Mouse (Mus musculus) cortical plate, adult 2 months (tissue): Measurements from ENCODE around the gene Gucd1. TPM values are rescaled to one million over a fixed set of nuclear protein-coding genes. Genes with fewer than 3 reads are reported as not detected.
"Not testable (repeated sequence)": the region's sequence is repeated elsewhere in the genome, so short reads cannot be mapped to it uniquely, and the experiment has no call there.

ENCODE experiments used
- H3K27ac ChIP-seq: fragments of 200-500 bp; 2 replicates; pipeline ENCODE4 v1.5.1; 2012; ENCODE audit warnings: low read length, control low read depth, inconsistent platforms; ENCODE audit not compliant: insufficient read depth
- H3K4me1 ChIP-seq: fragments of 200-500 bp; 2 replicates; pipeline ENCODE4 v1.6.1; 2011; ENCODE audit warnings: low read length; ENCODE audit not compliant: control insufficient read depth, insufficient read depth
- H3K4me3 ChIP-seq: fragments of 200-500 bp; 2 replicates; pipeline ENCODE4 v1.5.1; 2011; ENCODE audit warnings: mild to moderate bottlenecking, low read length, control low read depth; ENCODE audit not compliant: insufficient read depth
- CTCF ChIP-seq: fragments of 200-500 bp; IDR thresholded peaks from 2 replicates; pipeline ENCODE4 v1.5.1; 2011; ENCODE audit warnings: mild to moderate bottlenecking, control low read depth, low read length; ENCODE audit not compliant: insufficient read depth; ENCODE audit errors: extremely low read depth
- POLR2A ChIP-seq: fragments of 200-500 bp; IDR thresholded peaks from 2 replicates; pipeline ENCODE4 v1.6.1; 2011; ENCODE audit warnings: mild to moderate bottlenecking, low read length, control low read depth; ENCODE audit not compliant: insufficient read depth; ENCODE audit errors: extremely low read depth
- polyA plus RNA-seq: library from polyadenylated mRNA; depleted of rRNA; stranded (reverse); fragments of >200 nt; gene quantifications from 2 replicates; pipeline ENCODE4 v1.2.3, GENCODE M21; 2012

The Gucd1 gene
- polyA plus RNA-seq, 1 experiment, result 16.0 TPM

DNA sequence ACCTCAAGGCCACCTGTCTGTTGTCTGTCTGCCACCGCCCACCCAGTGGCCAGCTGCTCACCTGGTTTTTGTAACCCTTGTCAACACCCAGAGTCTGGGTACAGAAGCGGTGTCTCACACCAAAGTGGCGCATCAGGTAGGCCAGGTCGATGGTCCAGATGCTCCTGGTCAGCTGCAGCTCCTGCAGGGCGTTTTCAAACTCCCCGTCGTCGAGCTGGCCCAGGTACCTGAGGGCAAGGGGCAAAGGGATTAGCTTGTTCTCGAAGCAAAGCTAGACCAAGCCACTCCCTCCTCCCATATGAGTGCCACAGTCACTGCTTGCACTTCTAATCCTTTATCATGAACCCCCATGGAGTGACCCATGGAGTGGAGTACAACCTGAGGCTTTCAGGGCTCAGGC is 6.7 kb downstream of the Gucd1 start:
- Histone ChIP-seq H3K27ac (no peak overlapping the region), H3K4me3 (no peak overlapping the region), H3K4me1 (peaks cover 3% of the 10 kb centered on the region; the same call in 1 of the 2 replicates)
- TF ChIP-seq CTCF (no peak), POLR2A (no peak)

DNA sequence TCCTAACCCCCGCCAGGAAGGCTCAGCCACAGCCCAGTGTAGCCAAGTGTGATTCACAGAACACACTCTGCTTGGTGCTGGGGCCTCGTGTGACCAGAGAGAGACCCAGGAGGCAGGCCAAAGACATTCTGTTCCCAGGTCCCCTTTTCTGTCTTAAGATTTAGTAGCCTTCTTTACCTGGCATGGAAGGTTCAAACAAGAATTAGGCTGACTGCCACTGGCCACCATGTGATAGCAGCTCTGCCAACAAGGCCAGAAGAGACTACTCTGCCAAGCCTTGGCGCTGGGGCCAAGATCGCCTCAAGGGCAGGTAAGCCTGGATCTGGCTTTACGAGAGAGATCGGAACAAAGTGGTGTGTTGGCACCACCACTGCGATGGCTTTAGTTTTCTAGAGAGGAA is 7.3 kb downstream of the Gucd1 start:
- Histone ChIP-seq H3K27ac (no peak overlapping the region), H3K4me1 (no peaks in the 10 kb centered on the region), H3K4me3 (no peak overlapping the region)
- no peak for TF ChIP-seq POLR2A
- no peak for TF ChIP-seq CTCF

DNA sequence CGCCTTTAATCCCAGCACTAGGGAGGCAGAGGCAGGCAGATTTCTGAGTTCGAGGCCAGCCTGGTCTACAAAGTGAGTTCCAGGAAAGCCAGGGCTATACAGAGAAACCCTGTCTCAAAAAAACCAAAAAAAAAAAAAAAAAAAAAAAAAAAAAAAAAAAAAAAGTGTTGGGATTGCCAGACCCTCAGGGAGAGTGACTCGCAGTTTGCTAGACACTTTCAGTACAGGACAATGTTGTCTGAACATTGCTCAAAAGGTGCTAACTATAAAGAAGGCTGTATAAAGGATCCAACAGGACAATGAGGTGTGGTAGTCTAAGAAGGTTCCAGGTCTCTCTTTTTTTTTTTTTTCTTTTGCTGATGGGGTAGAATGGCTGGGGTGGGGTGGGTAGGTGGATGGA is 11.8 kb downstream of the Gucd1 start:
- H3K4me3 ChIP-seq, H3K27ac ChIP-seq, H3K4me1 ChIP-seq: not testable (repeated sequence)

DNA sequence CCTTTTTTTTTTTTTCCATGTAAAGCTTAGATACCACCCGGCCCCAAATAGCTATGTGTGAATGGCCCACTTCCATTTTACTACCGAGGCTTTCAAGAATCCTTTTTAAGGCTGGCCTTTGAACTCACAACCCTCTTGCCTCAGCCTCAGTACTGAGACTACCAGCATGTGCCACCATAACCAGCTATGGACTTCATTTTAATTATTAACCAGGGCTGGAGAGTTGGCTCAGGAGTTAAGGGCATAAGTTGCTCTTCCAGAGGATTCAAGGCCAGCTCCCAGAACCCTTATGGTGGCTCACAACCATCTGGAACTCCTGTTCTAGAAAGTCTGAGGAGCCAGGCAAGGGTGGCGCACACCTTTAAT is 12.7 kb downstream of the Gucd1 start:
- H3K4me3 ChIP-seq, result no peak overlapping the region
- H3K4me1 ChIP-seq, result no peaks in the 10 kb centered on the region
- no peak for TF ChIP-seq POLR2A
- H3K27ac ChIP-seq, result no peak overlapping the region

DNA sequence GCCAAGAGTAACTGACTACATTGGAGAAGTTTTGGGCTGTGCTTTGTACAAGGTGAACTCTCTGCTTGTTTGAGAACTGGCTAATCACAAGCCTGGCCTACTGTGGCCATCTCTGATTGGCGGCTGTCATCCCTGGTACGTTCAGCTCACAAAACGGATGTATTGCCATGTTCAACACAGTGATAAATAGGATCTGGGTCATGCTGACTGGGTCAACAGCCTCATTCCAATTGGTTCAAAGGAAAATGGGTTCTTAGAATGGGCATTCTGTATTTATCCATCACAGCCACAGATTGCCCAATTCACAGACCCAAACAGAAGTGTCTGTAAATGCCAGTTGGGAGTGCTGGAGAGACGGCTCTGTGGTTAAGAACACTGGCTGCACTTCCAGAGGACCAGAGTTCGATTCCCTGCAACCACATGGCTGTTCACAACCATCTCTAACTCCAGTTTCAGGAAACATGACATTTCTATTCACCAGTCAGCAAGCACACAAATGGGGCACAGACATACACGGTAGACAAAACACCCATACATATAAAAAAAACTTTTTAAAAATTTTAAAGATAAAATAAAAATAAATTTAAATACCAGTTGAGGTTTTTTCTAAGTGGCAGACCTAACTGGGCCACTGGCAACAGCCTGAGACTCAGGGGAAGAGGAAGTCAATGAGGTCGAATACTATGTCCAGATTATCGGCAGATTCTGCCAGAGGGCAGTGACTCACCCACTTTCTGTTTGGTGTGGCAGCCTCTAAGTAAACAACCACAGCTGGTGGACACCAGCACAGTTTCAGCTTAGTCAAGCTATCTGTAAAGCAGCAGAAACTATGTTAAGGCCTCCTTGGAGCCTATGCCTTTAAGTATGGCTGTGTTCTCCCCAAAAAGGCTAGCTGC is 13.3 kb downstream of the Gucd1 start:
- H3K4me1 ChIP-seq, result no peaks in the 10 kb centered on the region

DNA sequence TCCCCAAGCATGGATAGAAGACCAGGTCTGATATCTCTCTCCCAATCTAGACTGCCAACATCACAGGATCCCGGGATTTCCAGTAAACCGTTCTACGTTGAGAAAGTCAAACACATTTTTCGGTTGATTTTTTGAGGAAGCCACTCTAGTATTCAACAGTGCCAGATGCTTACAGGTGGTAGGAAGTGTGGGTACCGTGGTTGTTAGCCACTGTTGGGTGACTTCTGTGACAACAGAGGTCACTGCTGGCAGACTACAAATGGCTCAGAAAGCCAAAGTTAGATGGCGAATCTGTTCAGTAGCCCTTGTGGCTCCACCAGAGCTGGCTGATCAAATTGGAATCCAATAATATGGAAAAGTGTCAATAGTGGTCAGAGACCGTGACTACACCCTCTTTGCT is 14.1 kb downstream of the Gucd1 start:
- Histone ChIP-seq H3K4me3 (no peak overlapping the region), H3K4me1 (no peaks in the 10 kb centered on the region), H3K27ac (no peak overlapping the region)
- TF ChIP-seq POLR2A, result no peak

More for the DNA sequence above, 13.3 kb downstream of the Gucd1 start:
- H3K27ac ChIP-seq, result no peak overlapping the region
- no peak overlapping the region for H3K4me3 ChIP-seq
- TF ChIP-seq CTCF (no peak), POLR2A (no peak)

DNA sequence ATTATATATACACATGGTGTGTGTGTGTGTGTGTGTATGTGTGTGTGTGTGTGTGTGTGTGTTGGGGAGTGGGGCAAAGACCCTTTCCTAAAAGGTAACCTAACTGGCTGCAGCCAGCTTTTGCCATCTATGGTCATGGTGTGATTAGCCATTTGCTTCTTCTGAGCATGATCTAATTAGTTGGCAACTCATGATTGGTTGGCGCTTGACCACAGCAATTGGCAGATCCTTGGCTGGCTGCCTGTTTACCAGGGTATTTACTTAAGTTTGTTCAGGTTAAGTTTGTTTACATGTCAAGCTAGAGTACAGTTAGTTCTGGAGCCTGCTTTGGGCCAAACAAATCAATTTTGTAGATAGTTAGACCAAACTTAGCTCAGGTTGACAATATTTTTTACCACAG is 16.1 kb downstream of the Gucd1 start:
- Histone ChIP-seq H3K4me3 (no peak overlapping the region), H3K27ac (no peak overlapping the region), H3K4me1 (no peaks in the 10 kb centered on the region)
- TF ChIP-seq CTCF (no peak), POLR2A (no peak)

DNA sequence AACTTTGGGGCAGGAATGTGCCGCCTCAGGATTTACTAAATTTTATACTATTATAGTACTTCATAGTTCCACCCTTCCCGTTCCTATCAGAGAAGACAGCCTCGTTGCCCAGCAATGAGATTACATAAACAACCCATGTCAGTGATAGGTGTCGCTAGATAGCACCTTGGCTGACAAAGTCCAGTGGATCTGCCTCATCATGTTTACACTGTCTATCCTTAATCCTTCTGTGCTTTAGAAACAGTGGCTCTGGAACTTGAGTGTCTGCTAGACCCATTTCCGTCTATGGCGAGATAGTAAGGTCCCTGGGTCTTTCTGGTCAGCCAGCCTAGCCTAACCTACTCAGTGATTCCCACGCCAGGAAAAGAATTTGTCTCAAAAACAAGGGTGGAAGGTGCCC is 17.4 kb downstream of the Gucd1 start:
- no peaks in the 10 kb centered on the region for H3K4me1 ChIP-seq
- no peak overlapping the region for H3K27ac ChIP-seq
- no peak overlapping the region for H3K4me3 ChIP-seq
- TF ChIP-seq POLR2A (no peak), CTCF (no peak)

DNA sequence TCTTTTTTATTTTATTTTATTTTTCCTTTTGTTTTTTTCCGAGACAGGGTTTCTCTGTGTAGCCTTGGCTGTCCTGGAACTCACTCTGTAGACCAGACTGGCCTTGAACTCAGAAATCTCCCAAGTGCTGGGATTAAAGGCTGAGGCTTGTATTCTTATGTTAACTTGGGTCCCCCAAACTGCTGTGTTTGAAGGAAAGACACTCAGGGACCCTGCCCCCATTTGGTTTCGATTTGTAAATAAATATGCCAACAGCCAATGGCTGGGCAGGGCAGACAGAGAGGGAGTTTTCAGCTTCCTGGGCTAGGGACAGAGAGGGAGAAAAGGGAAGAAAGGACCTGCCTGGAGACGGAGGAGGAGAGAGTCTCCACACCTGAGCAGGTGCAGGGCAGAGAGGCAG is 18.0 kb downstream of the Gucd1 start:
- no peak overlapping the region for H3K4me3 ChIP-seq
- no peak for TF ChIP-seq CTCF
- no peak for TF ChIP-seq POLR2A

DNA sequence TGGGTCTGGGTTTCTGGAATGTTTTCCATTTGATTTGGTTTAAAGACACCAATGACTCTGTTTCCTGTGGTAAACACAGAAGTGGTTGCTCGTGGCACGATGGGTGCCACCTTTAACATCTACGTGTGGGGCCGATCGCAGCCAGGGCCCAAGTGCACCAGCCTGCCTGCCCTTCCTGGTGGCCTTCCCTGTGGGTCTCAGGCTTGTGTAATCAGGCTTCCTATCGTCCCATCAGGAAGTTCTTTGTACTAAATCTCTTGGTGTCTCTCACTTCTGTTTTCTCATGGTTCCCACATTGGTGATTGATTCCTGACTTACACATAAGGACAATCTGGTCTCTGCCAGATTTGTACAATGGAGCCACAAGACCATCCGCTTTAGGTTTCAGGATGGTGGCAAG is 18.6 kb downstream of the Gucd1 start:
- H3K27ac ChIP-seq, H3K4me3 ChIP-seq, H3K4me1 ChIP-seq: not testable (repeated sequence)

More for the DNA sequence above, 18.0 kb downstream of the Gucd1 start:
- Histone ChIP-seq H3K4me1 (no peaks in the 10 kb centered on the region), H3K27ac (no peak overlapping the region)

DNA sequence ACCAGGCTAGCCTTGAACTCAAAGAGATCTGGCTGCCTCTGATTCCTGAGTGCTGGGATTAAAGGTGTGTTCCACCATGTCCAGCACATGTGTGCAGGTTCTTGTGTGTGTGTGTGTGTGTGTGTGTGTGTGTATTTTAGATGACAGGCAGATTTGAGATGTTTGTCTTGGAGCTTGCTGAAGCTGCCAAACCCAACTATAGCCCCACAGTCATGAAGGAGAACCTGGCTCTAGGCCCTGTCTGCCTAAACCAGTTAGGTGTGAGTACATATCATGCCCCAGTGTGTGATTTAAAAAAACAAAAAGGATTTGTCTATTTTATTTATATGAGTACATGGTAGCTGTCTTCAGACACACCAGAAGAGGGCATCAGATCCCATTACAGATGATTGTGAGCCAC is 21.9 kb downstream of the Gucd1 start:
- H3K4me3 ChIP-seq, result no peak overlapping the region
- TF ChIP-seq CTCF, result no peak
- TF ChIP-seq POLR2A, result no peak
- no peak overlapping the region for H3K27ac ChIP-seq
- no peaks in the 10 kb centered on the region for H3K4me1 ChIP-seq
